Mouse (Mus musculus): ENCODE results near the gene Tnfsf14. TPM values are rescaled to one million over a fixed set of nuclear protein-coding genes. Genes with fewer than 3 reads are reported as not detected.

The Tnfsf14 gene
- total and polyA plus RNA-seq, 3 experiments, result 10.6 to 15.4 (median 14.6) TPM

DNA sequence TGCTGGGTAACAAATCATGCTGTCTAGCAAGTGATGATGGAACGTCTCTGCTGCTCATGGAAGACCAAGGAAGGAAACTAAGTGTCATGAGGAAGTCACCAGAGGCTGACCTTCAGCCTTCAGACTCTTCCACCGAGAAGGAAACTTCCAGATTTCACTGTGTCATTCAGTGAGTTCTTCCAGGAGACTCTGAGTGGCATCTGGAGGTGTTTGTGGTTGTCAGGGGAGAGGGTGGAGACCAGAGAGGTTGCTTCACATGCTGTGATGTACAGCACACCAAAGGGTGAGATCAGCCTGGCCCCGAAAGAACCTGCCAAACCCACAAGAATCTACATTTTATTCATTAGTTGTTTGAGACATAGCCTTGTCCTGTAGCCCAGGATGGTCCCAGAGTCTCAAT, 11.1 kb downstream of the Tnfsf14 start:
- H3K36me3 ChIP-seq (replicated peaks in 1 of 2; ENCODE audit: control insufficient read depth in 1 of 2, insufficient read depth in 1 of 2, low read length in 1 of 2), result peaks cover 0 to 6% of the 10 kb centered on the region in 2 experiments
- dilution Hi-C loops (cut with MboI; ENCODE audit: extremely low pct_ligation_motif_present, extremely low pct_unique_long_range_greater_than_20kb, low sequenced_read_pairs), result no loop called here
- H3K79me2 ChIP-seq (replicated peaks; ENCODE audit: control insufficient read depth, extremely low read depth, insufficient read depth, poor library complexity, severe bottlenecking), result no peaks in the 10 kb centered on the region
- DNase-seq (ENCODE audit: extremely low read depth), result no peak
- H3K9ac ChIP-seq (ENCODE audit: insufficient read depth, low read depth), result no peak overlapping the region
- H3K27me3 ChIP-seq (replicated peaks), result no peaks in the 10 kb centered on the region
- peaks cover 12% of the 10 kb centered on the region for H3K9me3 ChIP-seq (replicated peaks; ENCODE audit: low read length)
- H3K27ac ChIP-seq (ENCODE audit: insufficient read depth, low read depth), result no peak overlapping the region
- in situ Hi-C loops (cut with MboI; ENCODE audit: low pct_ligation_motif_present, low pct_unique_long_range_greater_than_20kb, low sequenced_read_pairs), result no loop called here
- no peak overlapping the region for H3K4me3 ChIP-seq (replicated peaks in 1 of 3; ENCODE audit: low read depth in 2 of 3, low read length in 2 of 3, poor library complexity in 1 of 3)
- H3K4me2 ChIP-seq (ENCODE audit: insufficient read depth, low read depth, poor library complexity, severe bottlenecking), result no peak overlapping the region
- TF ChIP-seq ZNF384 (IDR thresholded peaks at IDR 0.05; ENCODE audit: low read depth, low read length) (no peak), HCFC1 (IDR thresholded peaks at IDR 0.05; ENCODE audit: low read depth, low read length) (no peak), ZKSCAN1 (IDR thresholded peaks at IDR 0.05; ENCODE audit: borderline replicate concordance, low read depth, low read length) (no peak), TBP (conservative IDR thresholded peaks at IDR 0.05; ENCODE audit: low read depth, low read length) (no peak), SMC3 (IDR thresholded peaks at IDR 0.05; ENCODE audit: low read depth, low read length) (no peak), MEF2A (IDR thresholded peaks at IDR 0.05; ENCODE audit: borderline replicate concordance, low read depth, low read length) (no peak), POLR2A (IDR thresholded peaks at IDR 0.05; ENCODE audit: low read depth, low read length) (no peak), CTCF (conservative IDR thresholded peaks at IDR 0.05 in 1 of 2, IDR thresholded peaks at IDR 0.05 in 1 of 2; ENCODE audit: low read depth in 2 of 2, low read length in 2 of 2) (no peak), EP300 (IDR thresholded peaks at IDR 0.05; ENCODE audit: low read length) (no peak), SIN3A (IDR thresholded peaks at IDR 0.05; ENCODE audit: low read length) (no peak), MAX (IDR thresholded peaks at IDR 0.05; ENCODE audit: low read length) (no peak), BHLHE40 (IDR thresholded peaks at IDR 0.05; ENCODE audit: low read depth, low read length) (no peak), GABPA (IDR thresholded peaks at IDR 0.05; ENCODE audit: insufficient replicate concordance, low read depth, low read length) (no peak), MXI1 (IDR thresholded peaks at IDR 0.05; ENCODE audit: low read depth, low read length) (no peak), JUN (IDR thresholded peaks at IDR 0.05; ENCODE audit: insufficient read depth, low read depth, low read length) (no peak), ZC3H11A (IDR thresholded peaks at IDR 0.05; ENCODE audit: low read depth, low read length) (no peak), KAT2A (IDR thresholded peaks at IDR 0.05; ENCODE audit: insufficient replicate concordance, low read length) (no peak), NELFE (IDR thresholded peaks at IDR 0.05; ENCODE audit: low read depth, low read length) (no peak), UBTF (IDR thresholded peaks at IDR 0.05; ENCODE audit: low read depth, low read length) (no peak)
- H3K4me1 ChIP-seq (ENCODE audit: control insufficient read depth in 1 of 2, insufficient read depth in 2 of 2), result peaks cover 8 to 28% of the 10 kb centered on the region in 2 experiments; a peak in 3 of 4 replicates

DNA sequence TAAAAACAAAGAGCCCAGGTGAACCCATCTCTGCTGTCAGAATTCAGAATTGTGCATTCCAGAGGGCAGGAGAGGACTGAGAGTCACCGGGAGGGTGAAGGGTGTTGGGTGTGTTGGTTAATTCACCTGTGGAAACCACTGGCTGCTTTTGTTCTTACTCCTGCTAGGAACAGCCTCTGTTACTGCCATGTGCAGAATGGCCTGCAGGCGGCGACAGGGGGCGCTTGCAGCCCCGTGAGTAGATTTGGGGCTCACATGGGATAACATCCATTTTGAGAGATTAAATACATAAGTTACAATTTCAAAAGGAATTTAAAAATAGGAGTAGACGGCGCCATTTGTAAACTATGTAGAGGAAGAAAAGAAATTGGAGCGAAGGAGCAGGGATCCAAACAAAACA, 13.6 kb downstream of the Tnfsf14 start:
- in situ Hi-C loops (cut with MboI; ENCODE audit: low pct_ligation_motif_present, low pct_unique_long_range_greater_than_20kb, low sequenced_read_pairs) (no loop called here), dilution Hi-C loops (cut with MboI; ENCODE audit: extremely low pct_ligation_motif_present, extremely low pct_unique_long_range_greater_than_20kb, low sequenced_read_pairs) (no loop called here)
- H3K9ac ChIP-seq (ENCODE audit: insufficient read depth, low read depth), result no peak overlapping the region
- peaks cover 6% of the 10 kb centered on the region for H3K9me3 ChIP-seq (replicated peaks; ENCODE audit: low read length)
- peaks cover 0 to 3% of the 10 kb centered on the region in 2 experiments for H3K36me3 ChIP-seq (replicated peaks in 1 of 2; ENCODE audit: control insufficient read depth in 1 of 2, insufficient read depth in 1 of 2, low read length in 1 of 2)
- no peak overlapping the region for H3K4me3 ChIP-seq (replicated peaks in 1 of 3; ENCODE audit: low read depth in 2 of 3, low read length in 2 of 3, poor library complexity in 1 of 3)
- no peak overlapping the region for H3K27ac ChIP-seq (ENCODE audit: insufficient read depth, low read depth)
- H3K79me2 ChIP-seq (replicated peaks; ENCODE audit: control insufficient read depth, extremely low read depth, insufficient read depth, poor library complexity, severe bottlenecking), result no peaks in the 10 kb centered on the region
- H3K27me3 ChIP-seq (replicated peaks), result no peaks in the 10 kb centered on the region
- peaks cover 8 to 25% of the 10 kb centered on the region in 2 experiments; a peak in 3 of 4 replicates for H3K4me1 ChIP-seq (ENCODE audit: control insufficient read depth in 1 of 2, insufficient read depth in 2 of 2)
- no peak for TF ChIP-seq CHD2 (IDR thresholded peaks at IDR 0.05; ENCODE audit: low read length)
- no peak for TF ChIP-seq ETS1 (conservative IDR thresholded peaks at IDR 0.05; ENCODE audit: low read depth, low read length)
- TF ChIP-seq PAX5 (IDR thresholded peaks at IDR 0.05; ENCODE audit: low read length), result no peak
- peak; percentile 47 for TF ChIP-seq SMC3 (IDR thresholded peaks at IDR 0.05; ENCODE audit: low read depth, low read length)
- TF ChIP-seq CTCF (conservative IDR thresholded peaks at IDR 0.05 in 1 of 2, IDR thresholded peaks at IDR 0.05 in 1 of 2; ENCODE audit: low read depth in 2 of 2, low read length in 2 of 2), result peak in 1 of 2 experiments; percentile 61; a peak in 2 of 4 replicates
- TF ChIP-seq RAD21 (IDR thresholded peaks at IDR 0.05; ENCODE audit: low read depth, low read length), result peak; percentile 6
- no peak for DNase-seq (ENCODE audit: extremely low read depth)
- no peak overlapping the region for H3K4me2 ChIP-seq (ENCODE audit: insufficient read depth, low read depth, poor library complexity, severe bottlenecking)

Measured in CH12.LX (cell line).